Mouse (Mus musculus): ENCODE measurements around the gene S100b. TPM values are rescaled to one million over a fixed set of nuclear protein-coding genes. Genes with fewer than 3 reads are reported as not detected.

Gene S100b
- polyA plus RNA-seq, 1 experiment: 0.35 TPM

DNA sequence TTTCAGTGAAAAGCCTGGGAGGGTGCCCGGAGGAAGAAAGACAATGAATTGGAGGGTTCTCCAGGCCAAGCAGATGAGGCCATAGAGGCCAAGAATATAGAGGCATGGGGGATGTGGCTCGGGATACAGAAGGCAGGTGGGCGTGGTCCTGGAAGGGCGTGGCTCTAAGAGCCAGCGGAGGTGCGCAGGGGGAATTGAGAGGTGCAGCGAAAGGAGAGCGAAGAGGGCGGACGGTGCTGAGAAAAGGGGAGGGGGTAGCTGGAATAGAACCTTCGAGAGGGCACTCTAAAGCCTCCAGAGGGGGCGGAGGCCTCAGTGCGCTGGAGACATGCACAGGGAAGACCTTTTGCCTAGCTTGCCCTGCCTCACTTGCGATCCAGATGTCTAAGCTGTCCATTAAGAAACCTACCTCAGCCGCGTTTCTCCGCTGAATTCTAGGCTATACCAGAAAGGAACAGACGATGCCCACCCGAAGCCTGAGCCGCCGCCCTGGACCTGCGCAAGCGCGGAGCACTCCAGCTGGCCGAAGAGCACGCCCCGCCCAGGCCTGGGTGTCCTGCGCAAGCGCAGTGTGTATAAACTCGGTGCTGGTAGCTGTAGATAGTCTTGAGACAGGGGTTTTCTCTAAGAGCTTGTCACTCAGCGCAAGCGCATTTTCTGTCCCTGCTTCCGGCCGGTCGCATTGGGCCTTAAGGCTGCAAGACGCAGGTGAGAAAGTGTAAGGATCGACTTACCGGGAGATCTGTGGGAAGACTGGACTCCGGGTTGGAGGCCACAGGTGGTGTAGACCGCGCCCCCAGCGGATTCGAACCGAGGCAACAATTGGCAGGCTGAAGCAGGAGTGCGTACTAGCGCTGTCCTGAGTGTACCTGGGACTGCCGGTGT, 16.1 kb upstream of the S100b start, which contains the start of gene Prmt2:
TSS of gene Prmt2 (minus strand) at position 525 of the 885 bp plus-strand sequence.
- H3K27ac ChIP-seq (ENCODE audit: insufficient read depth, low read length): peak within 1 kb of the TSS; percentile 48
- peak within 1 kb of the TSS; percentile 78 for H3K4me3 ChIP-seq (ENCODE audit: insufficient read depth, low read length)
- H3K4me1 ChIP-seq (ENCODE audit: control insufficient read depth, insufficient read depth, low read length): peaks cover 4% of the 10 kb centered on the region
- TF ChIP-seq POLR2A (IDR thresholded peaks at IDR 0.05; ENCODE audit: low read depth, low read length) (peak; percentile 93), CTCF (IDR thresholded peaks at IDR 0.05; ENCODE audit: borderline replicate concordance, insufficient read depth, low read length) (no peak)

DNA sequence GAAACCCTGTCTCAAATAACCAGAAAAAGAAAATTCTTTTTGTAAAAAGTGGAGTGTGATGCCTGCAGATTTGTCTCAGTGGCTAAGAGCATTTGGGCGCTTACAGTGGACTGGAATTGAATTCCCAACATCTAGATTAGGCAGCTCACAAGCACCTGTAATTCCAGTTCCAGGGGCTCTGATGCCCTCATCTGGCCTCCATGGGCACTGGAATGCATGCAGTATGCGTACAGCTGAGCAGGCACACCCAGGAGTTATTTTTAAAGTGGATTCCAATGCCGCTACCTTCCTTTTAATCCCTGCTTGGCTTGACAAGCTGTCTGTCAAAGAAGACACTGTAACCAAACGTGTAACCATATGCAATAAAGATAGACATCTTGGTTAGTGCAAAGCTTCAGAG, 14.3 kb upstream of the S100b start:
- Histone ChIP-seq H3K4me1 (ENCODE audit: control insufficient read depth, insufficient read depth, low read length) (peaks cover 4% of the 10 kb centered on the region), H3K27ac (ENCODE audit: insufficient read depth, low read length) (no peak overlapping the region), H3K4me3 (ENCODE audit: insufficient read depth, low read length) (no peak overlapping the region)
- TF ChIP-seq CTCF (IDR thresholded peaks at IDR 0.05; ENCODE audit: borderline replicate concordance, insufficient read depth, low read length): no peak
- TF ChIP-seq POLR2A (IDR thresholded peaks at IDR 0.05; ENCODE audit: low read depth, low read length): no peak

DNA sequence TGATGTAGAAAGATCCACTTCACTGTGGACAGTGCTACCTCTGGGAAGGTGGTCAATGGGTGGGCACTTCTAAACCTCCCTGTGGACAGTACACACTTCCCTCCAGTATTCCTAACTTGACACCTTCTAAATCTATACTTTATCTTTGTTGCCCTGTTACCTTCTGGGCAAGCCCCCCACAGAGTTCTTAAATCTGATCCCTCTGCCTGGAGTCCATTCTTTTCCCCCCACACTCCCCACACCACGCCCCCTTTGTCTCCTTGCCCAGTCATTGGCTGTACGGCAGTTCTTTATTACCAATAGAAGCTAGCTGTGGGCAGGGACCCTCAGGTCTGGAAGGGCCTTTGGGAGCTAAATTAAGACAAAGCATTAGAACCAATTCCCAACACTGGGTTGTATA, 8.5 kb upstream of the S100b start:
- peaks cover 5% of the 10 kb centered on the region; the same call in 1 of the 2 replicates for H3K4me1 ChIP-seq (ENCODE audit: control insufficient read depth, insufficient read depth, low read length)
- TF ChIP-seq POLR2A (IDR thresholded peaks at IDR 0.05; ENCODE audit: low read depth, low read length): no peak
- no peak for TF ChIP-seq CTCF (IDR thresholded peaks at IDR 0.05; ENCODE audit: borderline replicate concordance, insufficient read depth, low read length)
- H3K27ac ChIP-seq (ENCODE audit: insufficient read depth, low read length): no peak overlapping the region
- no peak overlapping the region for H3K4me3 ChIP-seq (ENCODE audit: insufficient read depth, low read length)

DNA sequence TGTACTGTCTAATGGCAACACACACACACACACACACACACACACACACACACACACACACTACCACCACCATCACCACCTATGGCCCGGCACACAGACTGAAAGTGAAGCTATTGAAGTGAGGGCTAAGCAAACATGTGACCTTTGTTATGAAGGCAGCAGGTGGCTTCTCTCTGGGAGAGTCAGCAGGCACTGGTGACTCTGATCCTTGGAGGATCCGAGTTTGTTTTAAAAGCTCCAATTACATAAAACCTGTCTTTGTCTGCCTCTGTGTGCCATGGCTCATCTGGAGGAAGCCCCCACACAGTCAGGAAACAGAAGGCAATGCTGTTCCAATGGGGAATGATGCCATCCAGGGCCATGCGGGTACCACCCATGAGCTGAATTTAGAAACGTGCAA, 7.1 kb upstream of the S100b start:
- no peak overlapping the region for H3K27ac ChIP-seq (ENCODE audit: insufficient read depth, low read length)
- peaks cover 5% of the 10 kb centered on the region; the same call in 1 of the 2 replicates for H3K4me1 ChIP-seq (ENCODE audit: control insufficient read depth, insufficient read depth, low read length)
- H3K4me3 ChIP-seq (ENCODE audit: insufficient read depth, low read length): no peak overlapping the region
- TF ChIP-seq CTCF (IDR thresholded peaks at IDR 0.05; ENCODE audit: borderline replicate concordance, insufficient read depth, low read length) (no peak), POLR2A (IDR thresholded peaks at IDR 0.05; ENCODE audit: low read depth, low read length) (no peak)

DNA sequence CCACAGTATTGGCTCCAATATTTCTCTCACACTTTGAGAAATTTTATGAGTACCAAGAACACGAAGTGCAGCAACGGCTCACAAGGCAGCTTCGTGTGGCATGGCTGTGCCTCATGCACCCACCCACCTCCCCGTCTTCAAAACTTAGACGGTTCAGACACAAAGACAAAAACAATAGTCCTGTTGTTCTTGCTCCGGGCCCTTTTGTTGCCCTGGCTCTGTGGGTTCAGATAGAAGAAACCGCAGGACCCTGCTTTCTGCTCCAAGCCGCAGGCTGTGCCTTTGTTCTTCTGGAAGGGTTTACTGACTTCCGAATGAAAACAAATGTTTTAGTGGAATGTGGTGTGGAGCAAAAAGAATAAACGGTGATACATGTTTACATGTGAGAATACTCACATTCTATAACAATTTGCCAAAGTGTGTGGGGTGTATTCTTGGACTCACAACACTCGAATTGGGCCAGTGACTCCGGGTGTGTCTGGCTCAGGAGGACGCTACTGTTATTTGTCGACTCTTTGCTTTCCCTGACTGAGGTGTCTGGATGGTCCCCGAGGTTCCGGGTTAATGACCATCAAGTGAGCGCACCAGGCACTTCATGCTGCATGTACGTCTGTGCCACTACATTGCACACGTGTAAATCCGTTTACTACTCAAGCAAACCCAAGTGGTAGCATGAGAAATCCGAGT, 5.5 kb upstream of the S100b start:
- TF ChIP-seq POLR2A (IDR thresholded peaks at IDR 0.05; ENCODE audit: low read depth, low read length): no peak
- no peak overlapping the region for H3K4me3 ChIP-seq (ENCODE audit: insufficient read depth, low read length)
- H3K4me1 ChIP-seq (ENCODE audit: control insufficient read depth, insufficient read depth, low read length): peaks cover 5% of the 10 kb centered on the region; the same call in 1 of the 2 replicates
- no peak overlapping the region for H3K27ac ChIP-seq (ENCODE audit: insufficient read depth, low read length)

DNA sequence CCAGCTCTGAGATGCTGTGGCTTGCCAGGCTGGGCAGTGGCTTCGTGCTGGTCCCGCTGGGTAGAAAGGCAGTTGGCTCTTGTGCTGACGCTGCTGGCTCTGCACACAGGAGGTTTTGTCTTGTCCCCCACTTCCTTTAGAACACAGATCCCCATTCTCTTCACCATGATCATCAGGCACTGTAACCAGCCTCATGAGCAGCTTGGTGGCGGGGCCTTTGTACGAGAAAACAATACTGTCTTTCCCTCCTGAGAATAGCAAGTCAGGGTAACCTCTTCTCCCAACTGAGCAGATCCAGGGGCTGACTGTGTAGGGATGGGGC, 5.0 kb upstream of the S100b start:
- TF ChIP-seq CTCF (IDR thresholded peaks at IDR 0.05; ENCODE audit: borderline replicate concordance, insufficient read depth, low read length) (no peak), POLR2A (IDR thresholded peaks at IDR 0.05; ENCODE audit: low read depth, low read length) (no peak)
- H3K27ac ChIP-seq (ENCODE audit: insufficient read depth, low read length): no peak overlapping the region
- H3K4me3 ChIP-seq (ENCODE audit: insufficient read depth, low read length): no peak overlapping the region
- H3K4me1 ChIP-seq (ENCODE audit: control insufficient read depth, insufficient read depth, low read length): peaks cover 9% of the 10 kb centered on the region

DNA sequence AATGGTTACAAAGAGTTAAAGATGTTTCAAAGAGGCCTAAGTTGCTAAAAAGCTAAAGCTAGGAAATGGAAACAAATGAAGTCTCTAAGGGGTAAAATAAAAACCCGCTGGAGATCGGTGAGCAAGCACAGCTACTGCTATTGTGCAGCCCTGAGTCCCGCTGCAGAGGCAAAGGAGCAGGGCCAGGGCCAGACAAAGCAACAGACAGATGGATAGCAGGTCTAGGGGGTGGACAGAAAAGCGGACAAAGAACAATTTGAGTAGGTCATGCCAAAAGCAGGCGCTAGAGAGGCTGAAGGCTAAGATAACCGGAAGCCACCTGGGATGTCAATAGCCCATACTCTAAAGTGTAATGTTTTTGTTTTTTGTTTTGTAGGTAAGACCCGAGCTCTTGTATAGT, 2.8 kb upstream of the S100b start:
- H3K4me3 ChIP-seq (ENCODE audit: insufficient read depth, low read length): no peak overlapping the region
- H3K4me1 ChIP-seq (ENCODE audit: control insufficient read depth, insufficient read depth, low read length): peaks cover 7% of the 10 kb centered on the region
- TF ChIP-seq CTCF (IDR thresholded peaks at IDR 0.05; ENCODE audit: borderline replicate concordance, insufficient read depth, low read length) (no peak), POLR2A (IDR thresholded peaks at IDR 0.05; ENCODE audit: low read depth, low read length) (no peak)
- no peak overlapping the region for H3K27ac ChIP-seq (ENCODE audit: insufficient read depth, low read length)

DNA sequence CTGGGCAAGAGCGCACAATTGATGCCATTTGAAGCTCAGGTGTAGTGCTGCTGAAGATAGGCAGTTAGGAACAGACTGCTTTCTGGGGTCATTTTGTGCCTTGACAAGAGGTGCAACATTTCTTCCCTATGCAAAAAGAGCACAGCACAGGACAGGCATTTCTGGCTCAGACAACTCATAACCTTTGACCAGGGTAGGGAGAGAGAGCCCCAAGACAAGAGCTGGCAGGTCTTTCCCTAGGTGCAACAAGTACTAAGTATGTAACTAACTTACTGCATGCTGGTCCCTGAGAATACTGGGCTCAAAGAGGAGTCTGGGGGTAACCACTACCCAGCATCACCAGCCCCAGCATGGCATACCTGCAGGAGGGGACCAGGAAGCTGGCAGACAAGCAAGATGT, 574 bp upstream of the S100b start:
- H3K4me3 ChIP-seq (ENCODE audit: insufficient read depth, low read length): no peak overlapping the region
- no peak overlapping the region for H3K27ac ChIP-seq (ENCODE audit: insufficient read depth, low read length)
- TF ChIP-seq CTCF (IDR thresholded peaks at IDR 0.05; ENCODE audit: borderline replicate concordance, insufficient read depth, low read length) (no peak), POLR2A (IDR thresholded peaks at IDR 0.05; ENCODE audit: low read depth, low read length) (no peak)
- peaks cover 7% of the 10 kb centered on the region; the same call in 1 of the 2 replicates for H3K4me1 ChIP-seq (ENCODE audit: control insufficient read depth, insufficient read depth, low read length)

DNA sequence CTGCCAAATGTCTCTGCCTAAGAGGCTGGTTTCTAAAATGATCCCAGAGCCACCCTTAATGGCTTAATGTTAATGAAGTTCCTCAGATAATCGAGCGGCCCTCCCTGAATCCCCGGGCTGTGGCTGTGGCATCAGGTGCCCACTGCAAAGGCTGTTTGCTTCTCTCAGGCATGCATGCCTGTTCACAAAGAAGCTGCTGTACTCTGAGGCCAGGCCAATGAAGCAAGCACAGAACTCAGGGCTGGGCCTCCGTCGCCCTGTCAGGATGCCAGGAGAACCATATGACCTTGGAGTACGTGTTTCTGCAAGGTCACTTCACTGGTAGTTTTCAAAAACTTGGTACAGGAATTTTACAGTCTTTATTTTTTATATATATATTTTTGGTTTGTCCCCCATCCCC, 2.0 kb downstream of the S100b start:
- no peak overlapping the region for H3K4me3 ChIP-seq (ENCODE audit: insufficient read depth, low read length)
- TF ChIP-seq CTCF (IDR thresholded peaks at IDR 0.05; ENCODE audit: borderline replicate concordance, insufficient read depth, low read length) (no peak), POLR2A (IDR thresholded peaks at IDR 0.05; ENCODE audit: low read depth, low read length) (no peak)
- H3K4me1 ChIP-seq (ENCODE audit: control insufficient read depth, insufficient read depth, low read length): peaks cover 13% of the 10 kb centered on the region
- no peak overlapping the region for H3K27ac ChIP-seq (ENCODE audit: insufficient read depth, low read length)

DNA sequence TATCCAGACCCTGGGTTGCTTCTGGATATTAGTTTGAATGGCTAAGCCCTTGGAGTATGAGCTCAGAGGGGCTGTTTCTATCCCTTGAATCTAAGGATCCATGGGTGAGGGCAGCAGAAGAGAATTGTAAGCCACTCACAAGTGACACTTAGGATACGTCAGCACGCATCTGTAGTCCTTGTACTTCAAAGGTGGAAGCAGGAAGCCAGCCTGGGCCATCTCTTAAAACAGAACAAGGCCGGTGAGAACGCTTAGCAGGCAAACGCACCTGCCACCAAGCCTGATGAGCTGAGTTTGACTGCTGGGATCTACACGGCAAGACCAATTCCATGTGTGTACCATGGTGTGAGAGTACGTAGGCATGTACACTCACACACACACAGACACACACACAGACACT, 3.6 kb downstream of the S100b start:
- no peak for TF ChIP-seq POLR2A (IDR thresholded peaks at IDR 0.05; ENCODE audit: low read depth, low read length)
- no peak for TF ChIP-seq CTCF (IDR thresholded peaks at IDR 0.05; ENCODE audit: borderline replicate concordance, insufficient read depth, low read length)
- H3K4me3 ChIP-seq (ENCODE audit: insufficient read depth, low read length): no peak overlapping the region
- no peak overlapping the region for H3K27ac ChIP-seq (ENCODE audit: insufficient read depth, low read length)
- H3K4me1 ChIP-seq (ENCODE audit: control insufficient read depth, insufficient read depth, low read length): peaks cover 22% of the 10 kb centered on the region

Data from embryonic fibroblast, embryonic 13.5 days (primary cell).